Mouse (Mus musculus) heart, embryonic 10.5 days (tissue): ENCODE results near the gene Dhcr24. TPM values are rescaled to one million over a fixed set of nuclear protein-coding genes. Genes with fewer than 3 reads are reported as not detected.

ENCODE experiments used
- polyA plus RNA-seq: library from polyadenylated mRNA; unstranded; fragments of >200 nt; fragmentation: Nextera tagmentation; extraction: Ambion mirVana; gene quantifications from 2 replicates; pipeline ENCODE4 v1.2.1, GENCODE M21; 2016

The Dhcr24 gene
- polyA plus RNA-seq, 1 experiment from 2014 or later = 9.7 TPM

Other genes starting within 250 kb of the Dhcr24 start
- 6.7 and 8.7 TPM in 2 replicates for gene Usp24, start 244.8 kb upstream of the Dhcr24 start, polyA plus RNA-seq
- gene Pcsk9, start 96.7 kb upstream of the Dhcr24 start, polyA plus RNA-seq = 1.4 and 12.6 TPM in 2 replicates
- 0.05 TPM in 1 of 2 replicates, not detected in the other for gene Bsnd, start 68.8 kb upstream of the Dhcr24 start, polyA plus RNA-seq
- gene Lexm, start 56.2 kb downstream of the Dhcr24 start, polyA plus RNA-seq = 0.80 TPM in 1 of 2 replicates, not detected in the other
- 0.23 and 0.79 TPM in 2 replicates for gene Ttc22, start 61.4 kb downstream of the Dhcr24 start, polyA plus RNA-seq
- 14.9 and 16.9 TPM in 2 replicates for gene Pars2, start 90.0 kb downstream of the Dhcr24 start, polyA plus RNA-seq
- gene Ttc4, start 117.9 kb downstream of the Dhcr24 start, polyA plus RNA-seq = 71.7 and 86.0 TPM in 2 replicates
- 0.43 and 0.83 TPM in 2 replicates for gene Mroh7, start 169.9 kb downstream of the Dhcr24 start, polyA plus RNA-seq
- 0.23 and 0.33 TPM in 2 replicates for gene Fam151a, start 172.9 kb downstream of the Dhcr24 start, polyA plus RNA-seq
- 3.5 and 5.6 TPM in 2 replicates for gene Acot11, start 244.0 kb downstream of the Dhcr24 start, polyA plus RNA-seq